Mouse (Mus musculus) adrenal gland, adult 18-20 months (tissue): Measurements from ENCODE around the gene Irx6. TPM values are rescaled to one million over a fixed set of nuclear protein-coding genes. Genes with fewer than 3 reads are reported as not detected.

Source experiments
- DNase-seq, 2 experiments: peaks; one replicate each; pipeline ENCODE4 v3.0.0; 2021 to 2022; ENCODE audit warnings: low spot score in 2 of 2
- long read RNA-seq, 2 experiments: library from polyadenylated mRNA; stranded (forward); transcript quantifications; one replicate each; pipeline ENCODE4 v2.0.0; 2021
- total RNA-seq, 2 experiments: library from RNA; stranded (reverse); gene quantifications; 1 replicate in 1 of 2; 2 replicates in 1 of 2; pipeline ENCODE4 v1.2.3; 2021

The Irx6 gene
- not detected for total RNA-seq
- long read RNA-seq, experiment 1: 0 reads
- long read RNA-seq, experiment 2: 0 reads

- no peak for DNase-seq
Observed at GRCm38 (mm10) chr8:92674244-92675128, at the start of gene Irx6. Irx6 (plus strand) TSS chr8:92674288.

- DNase-seq: no peak
Observed at GRCm38 (mm10) chr8:92628711-92629650, 45.1 kb upstream of the Irx6 start.

DNA sequence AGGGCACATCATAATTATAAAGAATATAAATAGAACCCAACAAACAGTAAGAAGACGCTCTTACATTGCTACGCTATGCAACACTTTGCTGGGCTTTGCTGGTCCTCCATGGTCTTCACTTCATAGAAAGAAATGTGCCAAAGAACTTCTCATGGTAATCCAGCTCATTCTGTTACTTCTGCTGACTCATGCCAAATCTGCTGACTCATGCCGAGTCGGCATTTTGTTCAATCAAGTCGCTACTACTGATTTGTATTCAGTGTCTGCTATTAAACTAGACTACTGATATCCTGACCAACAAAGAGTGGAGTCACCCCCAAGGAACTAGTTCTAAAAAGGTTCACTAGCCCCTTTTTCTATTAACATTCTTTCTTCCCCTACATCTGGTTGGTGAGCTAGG is 40.9 kb upstream of the Irx6 start:
- no peak for DNase-seq

- DNase-seq: no peak
Observed at GRCm38 (mm10) chr8:92640820-92641219, 33.3 kb upstream of the Irx6 start.

DNA sequence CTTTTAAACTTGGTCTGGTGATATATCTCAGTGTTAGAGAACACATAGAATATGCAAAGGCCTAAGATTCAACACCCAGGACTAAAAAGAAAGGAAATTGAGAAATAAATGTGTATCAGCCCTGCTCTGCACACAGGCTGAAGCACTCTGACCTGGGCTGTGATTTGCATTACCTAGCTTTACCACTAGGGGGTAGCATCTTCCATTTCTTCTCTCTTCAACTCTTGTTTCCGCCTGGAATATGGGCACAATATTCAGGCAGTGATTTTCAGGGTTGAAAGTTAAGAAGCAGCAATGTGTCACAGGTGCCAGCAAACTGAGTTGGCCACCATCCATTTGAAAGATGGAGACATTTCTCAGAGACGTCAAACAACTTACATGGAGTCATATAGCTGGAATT is 27.5 kb upstream of the Irx6 start:
- DNase-seq: peak in 1 of 2 experiments; percentile 6

GRCm38 (mm10) chr8:92664207-92664606 is 9.9 kb upstream of the Irx6 start:
- no peak for DNase-seq

DNA sequence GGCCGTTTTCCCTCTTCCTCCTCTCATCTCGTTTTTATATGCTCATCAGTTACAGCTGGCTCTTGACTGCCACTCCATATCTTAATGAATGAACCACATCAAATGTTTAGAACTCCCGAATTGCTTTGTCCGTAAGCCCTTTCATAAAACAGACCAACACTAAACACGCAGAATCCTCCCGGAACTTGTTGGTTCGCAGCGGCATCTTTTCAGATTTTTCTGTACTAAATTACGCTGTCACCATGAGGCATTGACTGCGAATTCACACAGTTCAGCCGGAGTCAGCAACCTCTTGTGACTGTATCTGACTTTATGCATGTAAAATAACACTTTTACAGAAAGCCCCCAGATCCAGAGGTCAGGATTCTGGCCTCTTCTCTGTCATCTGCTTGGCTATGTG is 3.9 kb upstream of the Irx6 start:
- no peak for DNase-seq

DNA sequence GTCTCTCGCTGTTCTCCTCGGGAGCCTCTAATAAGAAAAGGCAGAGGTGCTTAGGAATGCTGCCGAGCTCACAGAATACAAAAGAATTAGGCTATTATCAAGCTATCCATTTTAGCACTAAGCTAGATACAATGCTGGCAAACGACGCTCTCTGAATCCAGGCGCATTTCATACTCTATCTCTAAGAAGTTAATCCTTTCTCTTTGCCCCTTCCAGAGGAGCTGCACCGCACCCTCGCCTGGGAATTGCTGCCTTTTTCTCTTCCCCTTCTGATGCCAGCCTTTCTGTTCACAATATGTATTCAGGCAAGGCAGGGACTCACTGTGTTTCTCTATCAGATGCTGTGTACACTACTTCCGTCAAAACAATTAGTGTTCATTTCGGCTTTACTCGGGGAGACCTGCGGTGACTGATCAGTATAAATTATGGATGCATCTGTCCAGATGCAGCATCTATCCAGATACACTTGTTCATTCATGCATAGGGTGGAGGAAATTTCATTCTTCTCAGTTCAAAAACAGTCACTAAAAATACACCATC is 3.4 kb upstream of the Irx6 start:
- no peak for DNase-seq

- no peak for DNase-seq
Observed at GRCm38 (mm10) chr8:92671892-92672291, 2.2 kb upstream of the Irx6 start.

DNA sequence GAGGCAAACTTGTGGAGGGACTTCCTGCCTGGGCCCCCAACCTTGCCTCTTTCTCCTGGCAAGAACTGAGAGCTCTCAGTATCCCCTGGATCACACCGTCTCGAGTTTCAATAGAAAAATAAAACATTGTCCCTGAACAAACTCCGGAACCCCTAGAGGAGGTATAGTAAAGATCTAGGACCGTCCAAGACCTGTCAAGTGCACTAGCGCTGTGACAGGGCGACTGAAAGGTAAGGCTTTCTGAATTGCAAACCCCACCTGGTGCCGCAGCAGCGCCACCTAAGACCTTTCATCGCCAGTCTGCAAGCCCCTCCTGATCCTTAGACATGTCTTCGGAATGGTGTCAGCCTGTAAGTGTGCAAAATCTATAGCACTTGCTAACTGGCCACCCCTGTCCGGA is 987 bp upstream of the Irx6 start:
- no peak for DNase-seq

DNA sequence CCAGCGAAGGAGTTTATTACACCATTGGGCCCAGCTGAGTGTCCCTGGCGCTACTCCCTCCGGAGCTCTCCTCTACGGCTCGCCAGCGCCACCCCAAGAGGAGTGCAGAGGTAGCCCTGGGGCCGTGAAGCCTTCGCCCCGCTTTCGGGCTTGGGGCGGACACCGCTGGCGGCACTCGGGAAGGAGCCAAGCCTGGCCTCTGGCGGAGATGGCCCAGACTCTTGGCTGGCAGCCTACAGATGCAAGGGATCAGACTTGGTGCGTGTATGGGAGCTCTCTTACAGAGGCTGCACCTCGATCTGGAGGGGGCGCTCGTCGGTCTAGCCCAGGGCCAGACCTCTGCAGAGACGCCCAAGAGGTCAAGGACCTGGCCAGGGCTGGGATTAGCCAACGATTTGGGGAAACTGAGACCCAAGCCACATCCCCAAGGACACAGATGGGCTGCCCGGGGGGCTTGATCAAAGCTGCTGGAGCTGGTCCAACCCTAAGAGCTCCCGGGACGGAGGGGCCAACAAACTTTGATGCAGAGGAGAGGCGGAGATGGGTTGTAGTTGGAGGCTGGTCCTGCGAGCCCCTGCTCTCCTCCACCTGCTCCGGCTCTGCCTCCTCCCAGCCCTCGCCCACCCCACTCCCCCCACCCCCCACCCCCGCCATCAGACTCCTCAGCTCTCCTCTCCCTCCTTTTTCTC is 389 bp upstream of the Irx6 start:
- DNase-seq: peak; percentile 40 to 46

DNA sequence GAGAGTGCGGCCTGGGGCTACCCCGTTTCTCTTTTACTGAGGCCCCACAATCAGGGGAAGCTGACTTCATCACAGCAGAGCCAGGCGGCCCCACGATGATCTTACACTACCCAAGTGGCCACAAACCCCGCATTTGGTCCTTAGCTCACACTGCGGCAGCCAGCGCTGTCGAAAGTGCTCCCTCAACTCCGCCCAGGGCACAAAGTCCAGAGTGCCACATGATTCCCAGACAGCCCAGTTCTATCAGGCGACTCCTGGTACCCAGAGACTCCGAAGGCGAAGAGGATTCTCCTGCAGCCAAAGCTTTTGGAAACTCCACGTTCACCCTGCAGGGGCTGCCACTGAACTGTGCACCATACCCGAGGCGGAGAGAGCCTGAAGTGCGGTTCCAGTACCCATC is 4.3 kb downstream of the Irx6 start:
- DNase-seq: no peak

DNA sequence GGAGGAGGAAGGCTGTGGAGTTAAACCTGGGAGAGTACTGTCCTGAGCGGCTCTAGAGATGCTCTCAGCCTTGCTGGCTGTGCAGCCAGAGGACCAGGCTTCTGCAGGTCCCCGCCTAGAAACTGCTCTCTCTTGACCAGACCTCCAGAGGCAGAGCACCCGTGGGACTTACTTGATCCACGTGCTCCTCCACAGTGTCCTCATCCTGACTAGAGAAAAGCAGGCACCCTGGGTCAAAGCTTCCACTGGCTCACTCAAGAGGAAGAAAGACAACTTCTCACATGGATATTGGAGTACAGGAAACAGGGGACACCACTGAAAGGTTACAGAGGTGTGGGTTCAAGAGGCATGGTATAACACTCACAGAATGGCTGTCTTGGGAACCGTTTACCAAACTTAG is 23.3 kb downstream of the Irx6 start:
- DNase-seq: no peak

DNA sequence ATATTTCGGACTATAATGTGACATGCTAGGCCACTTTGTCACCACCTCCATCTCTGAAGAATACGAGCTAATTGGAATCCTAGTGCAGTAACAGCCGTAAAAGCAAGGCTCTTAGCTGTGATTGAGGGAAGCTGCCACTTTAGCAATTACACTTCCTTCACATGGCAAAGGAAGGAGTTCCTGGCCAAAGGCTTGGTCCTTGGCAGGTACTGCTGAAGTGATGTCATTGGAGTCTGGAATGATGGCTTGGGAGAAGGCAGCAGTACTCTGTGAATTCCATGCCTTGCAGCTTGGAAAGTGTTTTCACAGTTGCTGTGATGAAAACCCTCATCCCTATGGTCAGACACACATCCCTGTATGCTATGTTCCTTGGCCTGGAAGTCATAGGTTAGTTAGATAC is 24.3 kb downstream of the Irx6 start:
- DNase-seq: no peak

DNA sequence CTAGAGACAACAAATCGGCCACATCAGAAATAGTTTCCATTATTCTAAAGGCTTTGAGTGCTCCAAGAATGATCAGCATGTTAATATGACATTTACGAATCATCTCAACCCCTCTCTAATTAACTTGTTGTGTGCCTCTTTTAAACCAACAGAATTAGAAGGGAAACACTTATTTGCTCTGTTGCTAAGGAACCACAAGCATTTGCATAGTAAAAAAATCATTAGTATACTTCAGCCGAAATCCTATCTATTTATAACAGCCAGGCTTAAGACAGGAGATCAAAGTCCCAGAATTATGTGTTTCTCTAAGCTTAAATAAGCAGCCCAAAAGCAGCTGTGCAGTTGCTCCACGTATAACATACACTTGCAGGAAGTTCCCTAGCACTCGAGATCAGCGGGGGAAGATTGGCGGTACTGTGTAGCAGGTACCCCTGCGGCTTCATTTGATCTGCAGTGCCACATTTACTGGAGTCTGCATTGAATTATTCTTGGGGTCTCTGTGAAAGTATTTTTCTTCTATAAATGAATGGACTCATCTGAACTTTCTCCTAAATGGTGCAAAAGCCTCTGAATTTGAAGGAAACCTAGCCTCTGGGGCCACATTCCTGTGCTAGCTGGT is 25.9 kb downstream of the Irx6 start:
- DNase-seq: no peak

GRCm38 (mm10) chr8:92703375-92703774 is 29.3 kb downstream of the Irx6 start:
- no peak for DNase-seq

- no peak for DNase-seq
Observed at GRCm38 (mm10) chr8:92706311-92706710, 32.2 kb downstream of the Irx6 start.

DNA sequence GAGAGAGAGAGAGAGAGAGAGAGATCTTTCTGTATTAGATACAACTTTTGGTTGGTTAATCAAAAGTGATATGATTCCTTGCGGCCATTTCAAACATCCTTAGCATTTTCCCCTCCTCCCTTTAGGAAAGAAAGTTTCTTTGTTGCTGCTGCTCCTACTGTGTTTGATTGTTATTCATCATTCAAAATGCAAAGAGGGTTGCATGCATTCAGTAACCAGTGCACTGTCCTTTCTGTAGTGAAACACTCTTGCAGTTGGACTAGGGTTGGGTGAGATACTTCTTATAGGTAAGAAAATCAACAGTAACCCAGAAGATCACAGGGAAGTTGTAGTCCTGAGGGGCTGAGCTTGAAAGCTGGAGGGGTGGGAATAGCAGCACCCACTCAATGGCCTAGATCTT is 39.2 kb downstream of the Irx6 start:
- DNase-seq: no peak

DNA sequence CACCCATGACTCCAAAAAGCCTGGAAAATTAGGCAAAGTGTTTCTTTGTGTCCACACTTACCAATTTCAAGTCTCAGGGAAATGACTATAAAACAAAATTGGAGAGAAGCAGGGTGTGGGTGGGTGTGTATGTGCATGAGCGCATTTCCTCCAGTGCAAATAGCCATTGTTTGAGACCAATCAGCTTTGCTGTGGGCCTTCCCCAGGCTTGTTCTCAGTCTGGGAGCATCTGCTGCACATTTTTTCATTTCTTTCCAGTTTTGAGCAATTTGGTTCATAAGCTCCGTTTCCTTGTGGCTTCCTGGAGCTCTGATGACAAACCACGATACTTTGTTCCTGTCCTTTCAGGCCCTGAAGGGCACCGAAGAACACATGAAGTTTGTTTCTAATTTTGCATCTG is 43.3 kb downstream of the Irx6 start:
- no peak for DNase-seq

GRCm38 (mm10) chr8:92718057-92718456 is 44.0 kb downstream of the Irx6 start:
- DNase-seq: no peak
